Mouse (Mus musculus): Measurements from ENCODE around the gene Fndc5. TPM values are rescaled to one million over a fixed set of nuclear protein-coding genes. Genes with fewer than 3 reads are reported as not detected.

Fndc5 gene
- polyA plus RNA-seq, 1 experiment from 2014 or later, result 1.8 TPM

Other genes starting within 250 kb of the Fndc5 start
- gene Azin2, start 174.6 kb upstream of the Fndc5 start, polyA plus RNA-seq (2016; fragmentation: Nextera tagmentation; extraction: Ambion mirVana), result 16.4 and 16.9 TPM in 2 replicates
- gene Ak2, start 145.0 kb upstream of the Fndc5 start, polyA plus RNA-seq (2016; fragmentation: Nextera tagmentation; extraction: Ambion mirVana), result 136 and 138 TPM in 2 replicates
- gene Rnf19b, start 78.7 kb upstream of the Fndc5 start, polyA plus RNA-seq (2016; fragmentation: Nextera tagmentation; extraction: Ambion mirVana), result 15.8 and 16.5 TPM in 2 replicates
- gene Tmem54, start 31.5 kb upstream of the Fndc5 start, polyA plus RNA-seq (2016; fragmentation: Nextera tagmentation; extraction: Ambion mirVana), result 0.51 and 0.63 TPM in 2 replicates
- gene Hpca, start 15.0 kb upstream of the Fndc5 start, polyA plus RNA-seq (2016; fragmentation: Nextera tagmentation; extraction: Ambion mirVana), result 3.6 and 4.0 TPM in 2 replicates
- 28.4 and 31.3 TPM in 2 replicates for gene S100pbp, start 52.7 kb downstream of the Fndc5 start, polyA plus RNA-seq (2016; fragmentation: Nextera tagmentation; extraction: Ambion mirVana)
- gene Yars, start 52.8 kb downstream of the Fndc5 start, polyA plus RNA-seq (2016; fragmentation: Nextera tagmentation; extraction: Ambion mirVana), result 104 and 108 TPM in 2 replicates
- 5.2 and 6.3 TPM in 2 replicates for gene C77080, start 124.4 kb downstream of the Fndc5 start, polyA plus RNA-seq (2016; fragmentation: Nextera tagmentation; extraction: Ambion mirVana)
- gene Sync, start 150.6 kb downstream of the Fndc5 start, polyA plus RNA-seq (2016; fragmentation: Nextera tagmentation; extraction: Ambion mirVana), result 0.62 and 0.66 TPM in 2 replicates
- 497 and 529 TPM in 2 replicates for gene Rbbp4, start 198.4 kb downstream of the Fndc5 start, polyA plus RNA-seq (2016; fragmentation: Nextera tagmentation; extraction: Ambion mirVana)
- gene Zbtb8os, start 198.7 kb downstream of the Fndc5 start, polyA plus RNA-seq (2016; fragmentation: Nextera tagmentation; extraction: Ambion mirVana), result 36.4 TPM in 2 replicates
- gene Zbtb8a, start 241.1 kb downstream of the Fndc5 start, polyA plus RNA-seq (2016; fragmentation: Nextera tagmentation; extraction: Ambion mirVana), result 12.1 and 12.2 TPM in 2 replicates

All from midbrain, embryonic 12.5 days (tissue).